Mouse (Mus musculus) adrenal gland, postnatal 14 days (tissue): ENCODE results near the gene Herc4. TPM values are rescaled to one million over a fixed set of nuclear protein-coding genes. Genes with fewer than 3 reads are reported as not detected.
"Not testable (repeated sequence)": the region's sequence is repeated elsewhere in the genome, so short reads cannot be mapped to it uniquely, and the experiment has no call there.

ENCODE experiments used
- DNase-seq: peaks from one replicate; pipeline ENCODE4 v3.0.0; 2021; ENCODE audit warnings: mixed read lengths
- total RNA-seq: library from RNA; stranded (reverse); gene quantifications from 2 replicates; pipeline ENCODE4 v1.2.3, GENCODE M21; 2021

Herc4 gene
- total RNA-seq, 1 experiment from 2014 or later, result 129 TPM

- DNase-seq, result not testable (repeated sequence)
Observed at GRCm38 (mm10) chr10:63351099-63351498, 107.5 kb downstream of the Herc4 start.

- no peak for DNase-seq
Observed at GRCm38 (mm10) chr10:63352111-63352510, 108.5 kb downstream of the Herc4 start.

- no peak for DNase-seq
Observed at GRCm38 (mm10) chr10:63360502-63360901, 116.9 kb downstream of the Herc4 start.

DNA sequence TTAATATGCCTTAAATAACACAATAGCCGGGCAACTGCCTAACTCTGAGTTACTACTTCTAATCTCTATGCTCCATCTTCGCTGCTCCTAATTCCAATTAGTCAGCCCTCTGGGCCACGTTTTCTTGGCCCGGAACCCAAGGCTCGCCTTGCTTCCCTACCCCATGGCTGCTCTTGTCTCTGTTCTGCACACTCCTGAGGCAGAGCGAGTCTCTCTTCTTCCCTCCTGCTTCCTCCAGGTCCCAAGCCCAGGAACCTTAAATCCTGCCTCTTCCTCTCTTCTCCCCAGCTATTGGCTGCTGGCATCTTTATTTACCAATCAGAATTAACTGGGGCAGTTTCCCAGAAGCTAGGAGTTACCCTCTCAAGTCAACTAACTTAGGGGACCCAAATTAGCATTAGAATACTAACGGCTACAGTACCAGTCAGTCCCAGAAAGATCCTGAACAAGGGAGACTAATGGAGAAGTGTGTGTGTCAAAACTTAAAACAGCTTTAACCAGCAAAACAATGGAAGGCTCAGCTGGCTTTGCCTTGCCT is 122.4 kb downstream of the Herc4 start:
- DNase-seq, result no peak

- no peak for DNase-seq
Observed at GRCm38 (mm10) chr10:63367386-63367785, 123.8 kb downstream of the Herc4 start.

Other genes starting within 250 kb of the Herc4 start
- 49.2 and 56.0 TPM in 2 replicates for gene Hnrnph3, start 219.6 kb upstream of the Herc4 start, total RNA-seq
- 4.6 and 8.7 TPM in 2 replicates for gene Pbld2, start 219.5 kb upstream of the Herc4 start, total RNA-seq
- 14.4 and 18.0 TPM in 2 replicates for gene Pbld1, start 183.6 kb upstream of the Herc4 start, total RNA-seq
- gene Atoh7, start 144.2 kb upstream of the Herc4 start, total RNA-seq, result not detected in 2 replicates
- 0.56 and 0.59 TPM in 2 replicates for gene Mypn, start 39.9 kb upstream of the Herc4 start, total RNA-seq
- 17.7 and 18.1 TPM in 2 replicates for gene Sirt1, start 137.9 kb downstream of the Herc4 start, total RNA-seq
- 11.9 and 16.0 TPM in 2 replicates for gene Dnajc12, start 138.6 kb downstream of the Herc4 start, total RNA-seq
- gene Gm7075, start 178.0 kb downstream of the Herc4 start, total RNA-seq, result not detected in 2 replicates
- gene Ctnna3, start 186.3 kb downstream of the Herc4 start, total RNA-seq, result 1.3 and 1.4 TPM in 2 replicates